Mouse (Mus musculus) kidney, adult 2 months (tissue): ENCODE results near the gene Atf7ip.

Experiments
- CTCF ChIP-seq: fragments of 200-500 bp; conservative IDR thresholded peaks from 2 replicates; pipeline ENCODE4 v1.5.1; 2011; ENCODE audit warnings: low read depth, mild to moderate bottlenecking, control low read depth, low read length, moderate library complexity, mixed read lengths; ENCODE audit not compliant: insufficient read depth, insufficient read length
- POLR2A ChIP-seq: fragments of 200-500 bp; IDR thresholded peaks from one replicate; pipeline ENCODE4 v1.6.1; 2011; ENCODE audit warnings: low read depth, low read length, control low read depth

DNA sequence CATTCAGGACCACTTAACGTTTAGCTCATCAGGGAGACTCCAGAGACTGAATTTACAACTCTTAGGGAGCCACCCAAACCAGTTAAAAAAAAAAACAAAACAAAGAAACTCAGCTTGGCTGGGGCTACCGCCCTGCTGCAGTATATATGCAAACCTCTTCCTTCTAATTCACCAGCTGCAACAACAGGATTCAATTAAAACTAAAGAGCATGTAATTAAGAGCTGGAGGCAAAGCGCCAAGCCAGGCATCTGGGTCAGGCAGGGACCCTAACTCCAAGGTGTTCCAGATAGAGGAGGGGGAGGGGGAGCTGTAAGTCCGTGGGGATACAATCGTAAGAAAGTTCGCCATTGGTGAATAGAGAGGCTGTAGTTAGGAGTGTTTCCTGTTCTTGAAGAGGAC lies 140.2 kb downstream of the Atf7ip start:
- no peak for TF ChIP-seq POLR2A
- no peak for TF ChIP-seq CTCF
